Mouse (Mus musculus) neural tube, embryonic 12.5 days (tissue): Measurements from ENCODE around the gene Slamf9. TPM values are rescaled to one million over a fixed set of nuclear protein-coding genes. Genes with fewer than 3 reads are reported as not detected.

Experiments used
- ATAC-seq: fragments of 200-750 bp; cut with Nextera tagmentation; 2 replicates; pipeline ENCODE4 v1.8.0; 2017; ENCODE audit warnings: low read depth, mild to moderate bottlenecking, moderate TSS enrichment, moderate library complexity; ENCODE audit not compliant: low FRiP score
- H3K27ac ChIP-seq: fragments of 300-500 bp; sonication (generic); 2 replicates; pipeline ENCODE4 v1.5.1; 2016
- H3K27me3 ChIP-seq: fragments of 300-500 bp; sonication (generic); replicated peaks from 2 replicates; pipeline ENCODE4 v1.6.1; 2016; ENCODE audit warnings: mild to moderate bottlenecking
- H3K36me3 ChIP-seq: fragments of 300-500 bp; sonication (generic); 2 replicates; pipeline ENCODE4 v1.6.1; 2016; ENCODE audit warnings: mild to moderate bottlenecking
- H3K4me1 ChIP-seq: fragments of 300-500 bp; sonication (generic); 2 replicates; pipeline ENCODE4 v1.6.1; 2016
- H3K4me2 ChIP-seq: fragments of 300-500 bp; sonication (generic); replicated peaks from 2 replicates; pipeline ENCODE4 v1.6.1; 2016; ENCODE audit warnings: mild to moderate bottlenecking
- H3K4me3 ChIP-seq: fragments of 300-500 bp; sonication (generic); 2 replicates; pipeline ENCODE4 v1.5.1; 2016
- H3K9ac ChIP-seq: fragments of 300-500 bp; sonication (generic); 2 replicates; pipeline ENCODE4 v1.6.1; 2016; ENCODE audit warnings: mild to moderate bottlenecking
- H3K9me3 ChIP-seq: fragments of 300-500 bp; sonication (generic); 2 replicates; pipeline ENCODE4 v1.6.1; 2016; ENCODE audit warnings: mild to moderate bottlenecking
- WGBS: fragments of 180-500 bp; shearing (Covaris S2); methylation state at CpG from one replicate; pipeline ENCODE4 v1.1.7; 2016; 5-methylcytosine and 5-hydroxymethylcytosine counted together
- polyA plus RNA-seq: library from polyadenylated mRNA; unstranded; fragments of >200 nt; fragmentation: Nextera tagmentation; extraction: Ambion mirVana; gene quantifications from 2 replicates; pipeline ENCODE4 v1.2.1, GENCODE M21; 2016

Slamf9 gene
- 0.19 TPM in 1 of 2 replicates, not detected in the other for polyA plus RNA-seq

DNA sequence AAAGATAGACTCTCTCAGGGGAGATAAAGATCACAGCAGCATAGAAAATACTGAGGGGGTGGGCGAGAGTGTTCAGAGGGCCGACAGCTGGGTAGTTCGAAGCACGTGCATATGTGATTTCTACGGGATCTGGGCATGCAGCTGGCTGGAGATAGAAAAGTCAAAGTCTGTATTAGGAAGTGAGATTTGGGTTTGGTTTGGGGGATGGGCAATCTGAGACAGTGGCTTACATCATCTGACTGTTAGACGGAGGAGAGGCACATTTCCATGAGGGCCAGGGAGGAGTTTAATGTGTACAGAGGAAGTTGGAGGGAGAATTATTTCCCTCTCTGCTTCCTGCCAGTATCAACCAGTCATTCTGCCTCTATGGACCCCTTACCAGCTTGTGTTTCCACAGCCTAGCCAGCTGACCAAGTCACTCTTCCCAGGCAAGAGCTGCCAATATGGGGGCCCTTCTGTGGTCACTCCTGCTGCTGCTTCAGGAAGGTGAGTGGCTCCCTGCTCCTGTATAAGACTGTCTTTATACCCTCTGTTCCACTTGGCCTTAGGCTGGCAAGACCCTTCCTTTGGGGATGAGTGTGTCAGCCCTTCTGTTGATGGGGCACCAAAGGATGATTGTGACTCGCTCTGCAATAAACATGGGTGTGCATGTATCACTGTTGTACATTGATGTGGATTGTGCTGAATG lies at the start of gene Slamf9:
Slamf9 (plus strand) TSS at position 305 of the 688 bp plus-strand sequence.
- H3K4me1 ChIP-seq, result no peaks in the 10 kb centered on the region
- no peak within 1 kb of the TSS for H3K4me2 ChIP-seq
- 75% methylated on average over 7 of the region's 7 CpGs for WGBS
- no peaks in the 10 kb centered on the region for H3K36me3 ChIP-seq
- H3K9me3 ChIP-seq, result no peaks in the 10 kb centered on the region
- ATAC-seq, result no peak
- no peaks in the 10 kb centered on the region for H3K27me3 ChIP-seq
- H3K27ac ChIP-seq, result no peak within 1 kb of the TSS
- H3K4me3 ChIP-seq, result no peak within 1 kb of the TSS
- no peak within 1 kb of the TSS for H3K9ac ChIP-seq

DNA sequence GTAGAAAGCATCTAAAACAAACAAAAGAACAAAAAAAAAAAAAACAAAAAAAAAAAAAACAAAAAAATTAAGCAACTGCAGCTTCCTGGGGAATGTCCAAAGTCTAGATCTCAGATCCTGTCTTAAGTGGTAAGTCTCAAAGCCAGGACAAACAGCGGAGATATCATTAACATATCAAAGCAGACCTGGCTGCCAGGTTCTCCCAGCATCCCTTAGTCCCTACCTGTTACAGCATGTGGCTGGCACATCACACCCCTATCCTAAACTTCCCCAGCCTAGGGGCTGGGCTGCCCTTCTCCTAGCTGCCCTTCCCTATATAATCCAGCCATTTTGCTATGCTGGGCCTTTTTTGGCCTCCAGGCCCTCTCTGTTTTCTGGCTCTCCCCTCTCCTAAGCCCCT lies 48.7 kb upstream of the Slamf9 start:
- Histone ChIP-seq H3K36me3 (no peaks in the 10 kb centered on the region), H3K4me3 (no peak overlapping the region), H3K9ac (no peak overlapping the region), H3K27me3 (no peaks in the 10 kb centered on the region), H3K27ac (no peak overlapping the region), H3K4me1 (no peaks in the 10 kb centered on the region), H3K9me3 (no peaks in the 10 kb centered on the region), H3K4me2 (no peak overlapping the region)
- WGBS, result 53% methylated on average over 1 of the region's 1 CpGs
- ATAC-seq, result no peak

DNA sequence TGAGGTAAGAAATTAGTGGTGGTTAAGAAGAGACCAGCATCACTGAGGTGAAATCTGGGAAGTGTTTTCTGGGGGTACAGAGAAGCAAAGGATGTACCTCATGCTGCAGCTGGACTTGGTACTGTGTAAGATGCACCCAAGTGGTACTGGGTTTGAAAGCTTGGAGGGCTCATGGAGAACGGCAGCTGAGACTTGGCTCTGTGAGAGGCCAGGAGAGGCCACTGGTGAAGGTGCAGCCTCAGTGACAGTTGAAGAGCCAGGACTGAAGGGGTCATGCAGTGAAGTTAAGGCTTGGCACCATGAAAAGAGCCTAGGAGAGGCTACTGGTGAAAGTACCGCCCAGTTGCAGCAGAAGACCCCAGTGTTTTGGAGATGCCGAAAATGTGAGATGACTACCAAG lies 47.3 kb upstream of the Slamf9 start:
- Histone ChIP-seq H3K4me1 (no peaks in the 10 kb centered on the region), H3K27me3 (no peaks in the 10 kb centered on the region), H3K9me3 (no peaks in the 10 kb centered on the region), H3K27ac (no peak overlapping the region), H3K4me2 (no peak overlapping the region), H3K36me3 (no peaks in the 10 kb centered on the region), H3K9ac (no peak overlapping the region), H3K4me3 (no peak overlapping the region)
- WGBS, result 90% methylated on average over 3 of the region's 3 CpGs
- ATAC-seq, result no peak

DNA sequence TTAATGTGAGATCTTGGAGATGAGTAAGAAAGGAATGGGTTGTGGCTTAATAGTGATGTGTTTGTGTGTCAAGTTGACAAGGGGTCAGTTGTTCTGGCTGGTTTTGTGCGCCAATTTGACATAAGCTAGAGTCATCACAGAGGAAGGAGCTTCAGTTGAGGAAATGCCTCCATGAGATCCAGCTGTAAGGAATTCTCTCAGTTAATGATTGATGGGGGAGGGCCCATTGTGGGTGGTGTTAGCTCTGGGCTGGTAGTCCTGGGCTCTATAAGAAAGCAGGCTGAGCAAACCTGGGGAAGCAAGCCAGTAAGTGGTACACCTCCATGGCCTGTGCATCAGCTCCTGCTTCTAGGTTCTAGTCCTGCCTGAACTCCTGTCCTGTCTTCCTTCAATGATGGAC lies 46.5 kb upstream of the Slamf9 start:
- no peaks in the 10 kb centered on the region for H3K9me3 ChIP-seq
- no peak overlapping the region for H3K27ac ChIP-seq

DNA sequence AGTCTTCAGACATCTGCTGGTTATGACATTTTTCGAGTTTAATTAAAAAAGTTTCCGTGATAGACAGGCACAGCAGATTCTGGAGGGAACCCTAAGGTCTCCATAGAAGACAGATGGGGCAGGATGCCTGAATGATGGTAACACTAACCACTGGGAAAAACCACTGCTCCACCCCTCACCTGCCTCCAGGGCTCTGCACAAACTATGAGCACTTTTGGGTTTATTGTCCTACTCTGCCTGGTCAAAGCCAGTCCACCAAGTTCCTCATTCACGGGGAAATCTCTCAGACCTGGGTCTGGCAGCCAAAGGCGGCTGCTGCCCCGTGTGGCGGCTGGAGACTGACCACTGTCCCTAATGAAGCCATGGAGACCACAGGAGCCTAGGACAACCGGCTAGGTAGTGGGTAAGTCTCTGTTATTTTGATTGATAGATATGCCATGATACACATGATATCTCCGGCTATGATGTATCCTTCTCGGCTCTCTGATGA lies 44.4 kb upstream of the Slamf9 start:
- WGBS, result 52% methylated on average over 9 of the region's 9 CpGs
- ATAC-seq, result no peak

More for the DNA sequence above, 46.5 kb upstream of the Slamf9 start:
- Histone ChIP-seq H3K9ac (no peak overlapping the region), H3K4me3 (no peak overlapping the region), H3K36me3 (no peaks in the 10 kb centered on the region), H3K4me2 (no peak overlapping the region), H3K27me3 (no peaks in the 10 kb centered on the region), H3K4me1 (no peaks in the 10 kb centered on the region)
- 75% methylated on average over 1 of the region's 1 CpGs for WGBS
- ATAC-seq, result no peak

DNA sequence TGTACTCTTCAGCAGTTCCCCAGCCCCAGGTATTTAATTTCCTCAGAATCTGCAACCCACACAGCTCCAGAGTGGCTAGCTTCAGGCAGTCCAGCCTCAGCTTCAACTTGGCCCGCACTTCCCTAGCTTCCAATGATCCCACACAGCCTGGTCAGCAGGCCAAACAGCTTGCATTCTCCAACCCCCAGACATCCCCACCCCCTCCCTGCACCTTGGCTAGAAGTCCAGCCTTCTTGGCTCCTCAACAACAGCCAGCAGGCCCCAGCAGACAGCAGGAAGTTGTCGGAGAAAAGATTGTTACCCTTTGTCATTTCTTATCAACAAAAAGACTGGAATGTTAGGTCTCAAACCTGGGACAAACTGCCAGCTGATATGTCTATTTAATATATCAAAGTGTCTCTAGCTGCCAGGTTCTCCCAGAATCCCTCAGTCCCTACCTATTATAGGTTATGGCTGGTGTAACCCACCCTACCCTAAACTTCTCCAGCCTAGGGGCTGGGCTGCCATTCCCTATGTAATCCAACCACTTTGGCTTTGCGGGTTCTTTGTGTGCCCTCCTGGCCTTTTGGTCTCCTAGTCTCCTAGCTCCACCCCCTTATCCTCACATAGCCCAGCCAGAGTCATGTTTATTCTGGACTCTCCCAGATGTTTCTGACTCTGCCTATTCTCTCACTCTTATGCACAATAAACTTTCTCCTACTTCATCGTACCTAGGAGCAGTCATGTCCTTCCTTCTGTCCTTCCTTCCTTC lies 43.1 kb upstream of the Slamf9 start:
- no peak for ATAC-seq
- Histone ChIP-seq H3K9ac (no peak overlapping the region), H3K27me3 (no peaks in the 10 kb centered on the region), H3K4me3 (no peak overlapping the region), H3K27ac (no peak overlapping the region), H3K36me3 (no peaks in the 10 kb centered on the region), H3K9me3 (no peaks in the 10 kb centered on the region), H3K4me1 (no peaks in the 10 kb centered on the region), H3K4me2 (no peak overlapping the region)
- WGBS, result 61% methylated on average over 4 of the region's 4 CpGs

More for the DNA sequence above, 44.4 kb upstream of the Slamf9 start:
- Histone ChIP-seq H3K4me1 (no peaks in the 10 kb centered on the region), H3K27me3 (no peaks in the 10 kb centered on the region), H3K27ac (no peak overlapping the region), H3K4me3 (no peak overlapping the region), H3K9ac (no peak overlapping the region), H3K36me3 (no peaks in the 10 kb centered on the region), H3K9me3 (no peaks in the 10 kb centered on the region), H3K4me2 (no peak overlapping the region)

DNA sequence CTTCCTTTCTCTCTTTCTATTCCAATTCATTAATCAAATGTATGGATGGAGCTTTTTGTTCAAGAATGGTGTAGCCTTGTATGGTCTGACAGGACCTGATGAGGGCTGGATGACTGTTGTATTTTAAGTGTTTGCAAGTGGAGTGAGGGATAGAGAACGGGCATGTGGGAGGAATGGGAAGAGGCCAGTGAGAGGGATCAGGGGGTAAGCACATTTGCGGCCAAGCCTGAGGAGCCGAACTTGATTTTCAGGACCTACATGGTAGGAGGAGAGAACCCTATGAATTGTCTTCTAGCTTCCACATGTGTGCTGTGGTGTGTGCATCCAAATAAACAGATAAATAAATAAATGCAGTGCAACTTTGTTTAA lies 42.6 kb upstream of the Slamf9 start:
- Histone ChIP-seq H3K4me2 (no peak overlapping the region), H3K9ac (no peak overlapping the region), H3K36me3 (no peaks in the 10 kb centered on the region), H3K4me1 (no peaks in the 10 kb centered on the region), H3K27me3 (no peaks in the 10 kb centered on the region), H3K4me3 (no peak overlapping the region), H3K27ac (no peak overlapping the region), H3K9me3 (no peaks in the 10 kb centered on the region)
- ATAC-seq, result no peak
- 91% methylated on average over 3 of the region's 3 CpGs for WGBS

DNA sequence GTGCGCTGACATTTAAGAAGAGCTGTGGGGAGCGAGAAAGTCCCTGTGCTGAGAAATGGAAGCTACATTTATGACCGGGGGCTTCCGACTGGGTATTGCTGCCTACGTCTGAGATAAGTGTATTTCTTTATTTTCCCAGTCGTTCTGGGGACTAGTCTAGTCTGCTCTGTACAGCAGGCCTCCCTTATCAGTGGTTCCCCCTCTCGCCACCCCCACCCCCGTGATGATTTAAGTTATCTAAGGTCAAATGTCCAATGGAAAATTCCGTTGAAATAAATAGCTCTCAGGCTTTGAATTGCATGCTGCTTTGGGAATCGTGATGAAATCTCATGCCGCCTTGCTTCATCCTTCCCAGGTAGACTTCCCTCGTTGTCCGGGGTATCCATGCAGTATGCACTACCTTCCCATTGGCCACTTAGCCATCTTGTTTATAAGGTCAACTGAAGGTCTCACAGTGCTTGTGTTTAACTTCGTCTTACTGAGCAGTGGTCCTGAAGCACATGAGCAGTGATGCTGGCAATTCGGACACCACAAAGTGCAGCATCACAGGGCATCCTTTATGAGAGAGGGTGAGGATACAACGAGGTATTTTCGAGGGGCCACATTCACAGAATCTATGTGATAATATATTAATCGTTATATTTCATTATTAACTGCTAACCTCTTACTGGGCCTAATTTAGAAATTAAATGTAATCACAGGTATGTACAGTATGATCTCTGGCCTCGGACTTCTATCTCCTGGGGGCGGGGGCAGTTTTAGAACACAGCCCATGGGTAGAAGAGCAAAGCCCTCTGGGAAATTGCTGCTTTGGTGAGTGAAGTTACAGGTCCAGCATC lies 41.9 kb upstream of the Slamf9 start:
- no peak overlapping the region for H3K4me2 ChIP-seq
- no peak for ATAC-seq
- no peaks in the 10 kb centered on the region for H3K36me3 ChIP-seq
- no peak overlapping the region for H3K9ac ChIP-seq
- no peaks in the 10 kb centered on the region for H3K27me3 ChIP-seq
- H3K4me3 ChIP-seq, result no peak overlapping the region
- 88% methylated on average over 20 of the region's 20 CpGs for WGBS
- no peak overlapping the region for H3K27ac ChIP-seq
- no peaks in the 10 kb centered on the region for H3K4me1 ChIP-seq
- no peaks in the 10 kb centered on the region for H3K9me3 ChIP-seq

DNA sequence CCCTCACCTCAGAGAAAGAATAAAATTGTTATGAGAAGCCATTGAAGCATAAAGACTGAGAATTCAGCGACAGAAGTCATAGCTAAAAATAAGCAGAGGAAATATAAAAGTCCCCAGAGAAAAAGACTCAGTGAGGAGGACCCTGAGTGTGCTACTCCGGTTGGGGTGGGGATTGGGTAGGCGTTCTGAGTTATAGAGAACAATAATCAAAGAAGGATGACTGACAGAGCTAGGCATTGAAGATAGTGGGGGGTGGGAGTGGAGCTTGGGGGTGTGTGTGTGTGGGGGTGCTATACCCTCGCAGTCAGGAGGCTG lies 41.4 kb upstream of the Slamf9 start:
- Histone ChIP-seq H3K4me1 (no peaks in the 10 kb centered on the region), H3K4me2 (no peak overlapping the region), H3K4me3 (no peak overlapping the region), H3K9me3 (no peaks in the 10 kb centered on the region), H3K9ac (no peak overlapping the region), H3K27ac (no peak overlapping the region), H3K36me3 (no peaks in the 10 kb centered on the region), H3K27me3 (no peaks in the 10 kb centered on the region)
- no peak for ATAC-seq
- 89% methylated on average over 4 of the region's 4 CpGs for WGBS

DNA sequence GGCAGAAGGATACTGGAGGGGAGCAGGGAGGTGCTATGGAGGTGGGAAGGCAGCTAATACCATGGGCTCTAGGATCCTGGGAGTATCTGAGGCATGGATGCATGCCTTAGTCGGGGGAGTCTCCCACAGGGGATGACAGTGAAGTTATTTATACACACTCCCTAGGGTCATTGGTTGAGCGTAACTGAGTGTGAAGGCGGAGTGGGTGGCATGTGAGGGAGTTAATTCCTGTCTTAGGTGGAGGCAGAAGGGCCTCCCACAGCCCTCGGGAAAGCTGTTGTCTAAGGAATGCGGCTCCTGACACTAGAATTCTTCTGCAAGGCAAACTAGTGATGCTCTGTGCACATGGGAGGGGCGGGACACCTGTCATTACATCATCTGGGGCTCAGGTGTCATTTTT lies 38.4 kb upstream of the Slamf9 start:
- ATAC-seq, result no peak
- Histone ChIP-seq H3K36me3 (no peaks in the 10 kb centered on the region), H3K4me3 (no peak overlapping the region), H3K27ac (no peak overlapping the region), H3K27me3 (no peaks in the 10 kb centered on the region), H3K4me2 (no peak overlapping the region), H3K9me3 (no peaks in the 10 kb centered on the region), H3K9ac (no peak overlapping the region), H3K4me1 (no peaks in the 10 kb centered on the region)
- WGBS, result 52% methylated on average over 6 of the region's 6 CpGs

DNA sequence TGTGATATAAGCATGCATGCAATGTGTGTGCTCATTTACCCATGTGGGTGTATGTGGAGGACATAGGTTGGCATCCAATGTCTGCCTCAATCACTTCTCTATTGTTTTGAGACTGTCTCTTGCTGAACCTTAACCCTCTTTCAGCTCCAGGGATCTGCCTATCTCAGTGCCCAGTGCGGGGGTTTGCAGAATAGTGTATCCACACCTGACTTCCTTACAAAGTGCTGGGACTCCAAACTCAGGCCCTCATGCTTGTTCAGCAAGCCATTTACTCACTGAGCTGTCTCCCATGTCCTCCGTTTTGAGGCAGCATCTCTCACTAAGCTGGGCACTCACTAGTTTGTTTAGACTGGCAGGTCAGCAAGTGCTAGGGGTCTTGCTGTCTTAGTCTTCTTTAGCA lies 36.5 kb upstream of the Slamf9 start:
- WGBS, result 84% methylated on average over 2 of the region's 2 CpGs
- no peak for ATAC-seq

DNA sequence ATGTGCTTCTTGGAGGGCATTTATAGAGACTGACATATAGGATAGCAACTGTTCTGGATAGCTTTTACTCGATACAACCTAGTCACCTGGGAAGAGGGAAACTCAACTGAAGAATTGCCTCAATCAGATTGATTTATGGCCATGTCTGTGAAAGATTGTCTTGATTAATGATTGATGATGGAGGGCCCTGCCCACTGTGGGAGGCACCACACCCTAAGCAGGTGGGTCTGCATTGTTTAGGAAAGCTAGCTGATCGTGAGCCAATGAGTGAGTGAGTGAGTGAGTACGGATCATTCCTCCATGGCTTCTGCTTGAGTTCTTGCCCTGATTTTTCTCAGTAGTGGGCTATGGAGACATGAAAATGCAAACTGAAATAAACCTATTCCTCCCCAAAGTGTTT lies 34.6 kb upstream of the Slamf9 start:
- H3K9me3 ChIP-seq, result no peaks in the 10 kb centered on the region
- H3K36me3 ChIP-seq, result no peaks in the 10 kb centered on the region
- no peak overlapping the region for H3K27ac ChIP-seq
- no peak overlapping the region for H3K9ac ChIP-seq
- WGBS, result 82% methylated on average over 3 of the region's 3 CpGs
- H3K4me2 ChIP-seq, result no peak overlapping the region
- ATAC-seq, result no peak
- no peak overlapping the region for H3K4me3 ChIP-seq
- H3K4me1 ChIP-seq, result no peaks in the 10 kb centered on the region
- no peaks in the 10 kb centered on the region for H3K27me3 ChIP-seq

More for the DNA sequence above, 36.5 kb upstream of the Slamf9 start:
- no peaks in the 10 kb centered on the region for H3K9me3 ChIP-seq
- H3K4me2 ChIP-seq, result no peak overlapping the region
- H3K27me3 ChIP-seq, result no peaks in the 10 kb centered on the region
- H3K4me1 ChIP-seq, result no peaks in the 10 kb centered on the region
- H3K36me3 ChIP-seq, result no peaks in the 10 kb centered on the region
- H3K4me3 ChIP-seq, result no peak overlapping the region
- no peak overlapping the region for H3K27ac ChIP-seq
- no peak overlapping the region for H3K9ac ChIP-seq
